Mouse (Mus musculus): ENCODE data around the gene Gm42688. TPM values are rescaled to one million over a fixed set of nuclear protein-coding genes. Genes with fewer than 3 reads are reported as not detected.

Gm42688 gene
- polyA plus RNA-seq, 1 experiment from 2014 or later = 1.1 TPM

DNA sequence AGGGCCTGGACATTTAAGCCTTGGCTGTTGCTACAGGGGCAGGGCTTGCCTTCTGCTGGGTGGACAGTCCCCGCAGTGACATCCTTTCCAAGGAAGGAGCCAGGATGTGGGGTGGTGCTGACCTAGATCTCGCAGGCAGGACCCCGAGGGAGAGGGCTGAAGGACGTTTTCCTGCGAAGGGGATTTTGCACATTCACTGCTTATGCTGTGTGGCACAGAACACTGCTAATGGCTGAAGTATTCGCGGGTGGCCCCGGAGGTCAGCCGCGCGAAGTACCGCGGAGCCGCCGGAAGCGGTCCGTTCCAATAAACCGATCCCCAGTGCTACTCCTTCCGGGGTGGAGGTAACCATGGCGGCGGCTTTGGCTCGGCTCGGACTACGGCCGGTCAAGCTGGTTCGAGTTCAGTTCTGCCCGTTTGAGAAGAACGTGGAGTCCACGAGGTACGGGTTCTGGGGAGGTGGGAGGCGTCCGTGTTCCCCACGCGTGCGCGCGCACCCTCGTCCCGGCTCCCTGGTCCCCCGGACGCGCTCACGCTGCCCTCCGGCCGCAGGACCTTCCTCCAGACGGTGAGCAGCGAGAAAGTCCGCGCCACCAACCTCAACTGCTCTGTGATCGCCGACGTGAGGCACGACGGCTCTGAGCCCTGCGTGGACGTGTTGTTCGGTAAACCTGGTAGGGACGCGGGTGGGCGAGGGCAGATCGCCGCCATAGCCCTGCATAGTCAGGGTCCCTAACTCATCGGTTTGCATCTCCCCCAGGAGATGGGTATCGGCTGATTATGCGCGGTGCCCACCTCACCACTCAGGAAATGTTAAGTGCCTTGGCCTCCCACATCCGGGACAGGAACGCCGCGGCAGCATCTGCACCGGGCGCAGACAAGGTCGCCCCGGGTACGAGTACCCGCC is 7.6 kb downstream of the Gm42688 start, which contains the start of gene Mrpl53:
Gene Mrpl53, plus strand, starts transcription at position 279 of the 907 bp plus-strand sequence.
- Histone ChIP-seq H3K27ac (replicated peaks) (peak within 1 kb of the TSS; percentile 88), H3K4me3 (ENCODE audit: low read depth, low read length) (peak within 1 kb of the TSS; percentile 93), H3K4me2 (replicated peaks; ENCODE audit: low read depth) (peak within 1 kb of the TSS; percentile 78), H3K9ac (ENCODE audit: low read length) (peak within 1 kb of the TSS; percentile 90), H3K36me3 (ENCODE audit: control insufficient read depth, insufficient read depth, low read length) (no peaks in the 10 kb centered on the region), H3K4me1 (replicated peaks; ENCODE audit: control insufficient read depth, insufficient read depth) (no peaks in the 10 kb centered on the region), H3K9me3 (ENCODE audit: control insufficient read depth, low read length) (no peaks in the 10 kb centered on the region), H3K27me3 (ENCODE audit: control insufficient read depth, insufficient read depth, low read length) (no peaks in the 10 kb centered on the region)
- under 1% methylated on average over 76 of the region's 76 CpGs for WGBS
- DNase-seq (ENCODE audit: low spot score) (peak; percentile 81), ATAC-seq (ENCODE audit: low FRiP score, low TSS enrichment) (peak; percentile 90)
- TF ChIP-seq CTCF (IDR thresholded peaks at IDR 0.05; ENCODE audit: low read depth) (peak; percentile 11; the same call in 1 of the 2 replicates), EP300 (optimal IDR thresholded peaks at IDR 0.05) (no peak)

DNA sequence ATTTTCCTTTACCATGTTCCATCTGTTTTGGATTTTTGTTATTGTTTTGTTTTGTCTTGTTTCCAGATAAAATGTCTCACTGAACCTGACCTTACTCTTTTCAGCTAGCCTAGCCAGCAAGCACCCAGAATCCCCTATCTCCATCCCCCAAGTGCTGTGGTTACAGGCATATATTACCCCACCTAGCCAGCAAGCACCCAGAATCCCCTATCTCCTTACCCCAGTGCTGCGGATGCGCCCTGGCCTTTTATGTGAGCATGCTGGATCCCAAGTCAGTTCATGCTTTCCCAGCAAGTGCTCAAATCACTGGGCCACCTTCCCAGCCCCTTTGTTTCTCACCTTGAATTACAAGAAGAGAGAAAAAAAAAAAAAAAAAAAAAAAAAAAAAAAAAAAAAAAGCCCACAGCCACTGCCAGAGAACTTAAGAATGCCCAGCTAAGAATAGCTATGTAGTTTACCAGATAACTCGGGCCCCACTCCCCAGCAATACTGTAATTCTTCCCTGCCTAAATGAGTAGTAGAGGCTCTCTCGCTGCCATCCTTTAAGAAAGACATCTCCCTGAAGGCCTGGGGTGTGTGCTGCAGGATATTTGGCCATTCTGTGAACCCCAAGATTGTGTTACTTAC is 10.2 kb downstream of the Gm42688 start:
- no peaks in the 10 kb centered on the region for H3K4me1 ChIP-seq (replicated peaks; ENCODE audit: control insufficient read depth, insufficient read depth)
- H3K27ac ChIP-seq (replicated peaks) = no peak overlapping the region
- no peak for ATAC-seq (ENCODE audit: low FRiP score, low TSS enrichment)
- 77% methylated on average over 4 of the region's 4 CpGs for WGBS
- no peak overlapping the region for H3K9ac ChIP-seq (ENCODE audit: low read length)
- TF ChIP-seq EP300 (optimal IDR thresholded peaks at IDR 0.05) (no peak), CTCF (IDR thresholded peaks at IDR 0.05; ENCODE audit: low read depth) (no peak)
- H3K4me3 ChIP-seq (ENCODE audit: low read depth, low read length) = no peak overlapping the region
- no peak overlapping the region for H3K4me2 ChIP-seq (replicated peaks; ENCODE audit: low read depth)
- no peaks in the 10 kb centered on the region for H3K27me3 ChIP-seq (ENCODE audit: control insufficient read depth, insufficient read depth, low read length)
- DNase-seq (ENCODE audit: low spot score) = no peak
- H3K9me3 ChIP-seq (ENCODE audit: control insufficient read depth, low read length) = no peaks in the 10 kb centered on the region
- no peaks in the 10 kb centered on the region for H3K36me3 ChIP-seq (ENCODE audit: control insufficient read depth, insufficient read depth, low read length)

DNA sequence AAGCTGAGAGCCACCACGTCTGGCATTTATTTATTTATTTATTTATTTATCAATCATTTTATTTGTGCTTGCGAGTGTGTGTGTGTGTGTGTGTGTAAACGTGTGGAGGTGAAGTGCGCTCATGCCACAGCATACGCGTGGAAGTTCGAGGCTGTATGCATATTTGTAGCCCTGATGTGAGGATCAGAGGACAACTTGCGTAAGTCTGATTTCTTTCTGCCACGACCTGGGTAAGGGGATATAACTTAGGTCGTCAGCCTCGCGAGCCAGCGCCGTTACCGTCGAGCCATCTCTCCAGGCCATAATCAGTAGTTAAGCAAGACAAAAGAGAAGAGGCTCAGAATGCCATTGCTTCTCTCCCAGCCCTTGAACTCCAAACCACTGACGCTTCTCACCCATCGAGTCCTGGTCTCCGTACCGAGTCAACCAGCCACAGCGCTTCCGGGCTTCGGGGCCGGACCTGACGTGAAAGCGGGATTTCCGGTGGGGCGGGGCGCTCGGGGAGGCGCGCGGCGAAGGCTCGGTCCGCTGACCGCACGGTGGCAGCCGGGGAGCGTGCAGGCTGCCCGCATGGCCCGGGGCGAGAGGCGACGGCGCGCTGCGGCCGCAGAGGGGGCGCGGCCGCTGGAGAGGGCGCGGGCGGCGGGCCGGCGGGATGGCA is 13.7 kb downstream of the Gm42688 start, which contains the start of gene Mogs:
Gene Mogs, plus strand, starts transcription at position 486 of the 661 bp plus-strand sequence.
- H3K9ac ChIP-seq (ENCODE audit: low read length) = peak within 1 kb of the TSS; percentile 84
- DNase-seq (ENCODE audit: low spot score) = peak; percentile 97

DNA sequence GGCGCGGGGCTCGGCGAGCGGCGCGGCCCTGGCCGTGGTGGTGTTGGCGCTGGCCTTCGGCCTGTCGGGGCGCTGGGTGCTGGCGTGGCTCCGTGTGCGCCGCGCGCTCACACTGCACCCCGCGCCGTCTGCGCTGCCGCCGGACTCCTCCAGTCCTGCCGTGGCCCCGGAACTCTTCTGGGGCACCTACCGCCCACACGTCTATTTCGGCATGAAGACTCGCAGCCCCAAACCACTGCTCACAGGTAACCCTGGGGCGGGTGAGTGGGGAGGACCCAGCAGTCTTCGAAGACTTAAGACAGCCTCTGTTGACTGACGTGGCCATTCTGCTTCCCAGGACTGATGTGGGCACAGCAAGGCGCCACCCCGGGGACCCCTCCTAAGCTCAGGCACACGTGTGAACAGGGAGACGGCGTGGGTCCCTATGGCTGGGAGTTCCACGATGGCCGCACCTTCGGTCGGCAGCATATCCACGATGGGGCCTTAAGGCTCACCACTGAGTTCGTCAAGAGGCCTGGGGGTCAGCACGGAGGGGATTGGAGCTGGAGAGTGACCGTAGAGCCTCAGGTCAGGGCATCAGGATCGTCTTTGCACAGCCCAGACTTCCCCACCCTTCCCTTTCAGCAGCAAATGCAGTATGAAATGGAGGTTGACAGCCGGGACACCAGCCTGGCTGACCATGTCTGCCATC is 14.4 kb downstream of the Gm42688 start:
- TF ChIP-seq EP300 (optimal IDR thresholded peaks at IDR 0.05) (no peak), CTCF (IDR thresholded peaks at IDR 0.05; ENCODE audit: low read depth) (no peak)
- WGBS = 1% methylated on average over 27 of the region's 48 CpGs
- no peak for DNase-seq (ENCODE audit: low spot score)

More for the DNA sequence above, 13.7 kb downstream of the Gm42688 start, which contains the start of gene Mogs:
- Histone ChIP-seq H3K4me2 (replicated peaks; ENCODE audit: low read depth) (peak within 1 kb of the TSS; percentile 97), H3K27ac (replicated peaks) (peak within 1 kb of the TSS; percentile 92), H3K4me3 (ENCODE audit: low read depth, low read length) (peak within 1 kb of the TSS; percentile 66), H3K4me1 (replicated peaks; ENCODE audit: control insufficient read depth, insufficient read depth) (no peaks in the 10 kb centered on the region), H3K27me3 (ENCODE audit: control insufficient read depth, insufficient read depth, low read length) (no peaks in the 10 kb centered on the region), H3K9me3 (ENCODE audit: control insufficient read depth, low read length) (no peaks in the 10 kb centered on the region), H3K36me3 (ENCODE audit: control insufficient read depth, insufficient read depth, low read length) (peaks cover 5% of the 10 kb centered on the region)
- peak; percentile 92 for ATAC-seq (ENCODE audit: low FRiP score, low TSS enrichment)
- TF ChIP-seq EP300 (optimal IDR thresholded peaks at IDR 0.05) = no peak
- peak; percentile 71 for TF ChIP-seq CTCF (IDR thresholded peaks at IDR 0.05; ENCODE audit: low read depth)
- under 1% methylated on average over 52 of the region's 58 CpGs for WGBS

More for the DNA sequence above, 14.4 kb downstream of the Gm42688 start:
- ATAC-seq (ENCODE audit: low FRiP score, low TSS enrichment) = no peak; the same call in none of the 2 replicates
- Histone ChIP-seq H3K27ac (replicated peaks) (peak overlapping the region; percentile 92), H3K27me3 (ENCODE audit: control insufficient read depth, insufficient read depth, low read length) (no peaks in the 10 kb centered on the region), H3K9me3 (ENCODE audit: control insufficient read depth, low read length) (no peaks in the 10 kb centered on the region), H3K4me2 (replicated peaks; ENCODE audit: low read depth) (peak overlapping the region; percentile 97), H3K36me3 (ENCODE audit: control insufficient read depth, insufficient read depth, low read length) (peaks cover 5% of the 10 kb centered on the region), H3K9ac (ENCODE audit: low read length) (peak overlapping the region; percentile 84), H3K4me1 (replicated peaks; ENCODE audit: control insufficient read depth, insufficient read depth) (no peaks in the 10 kb centered on the region), H3K4me3 (ENCODE audit: low read depth, low read length) (peak overlapping the region; percentile 66)

Data from stomach, postnatal 0 days (tissue).